Mouse (Mus musculus) lung, postnatal 25 days (tissue): ENCODE measurements around the gene Gdpgp1.

ENCODE experiments used
- DNase-seq: peaks from one replicate; pipeline ENCODE4 v3.0.0; 2022; ENCODE audit warnings: low spot score

The Gdpgp1 gene

DNA sequence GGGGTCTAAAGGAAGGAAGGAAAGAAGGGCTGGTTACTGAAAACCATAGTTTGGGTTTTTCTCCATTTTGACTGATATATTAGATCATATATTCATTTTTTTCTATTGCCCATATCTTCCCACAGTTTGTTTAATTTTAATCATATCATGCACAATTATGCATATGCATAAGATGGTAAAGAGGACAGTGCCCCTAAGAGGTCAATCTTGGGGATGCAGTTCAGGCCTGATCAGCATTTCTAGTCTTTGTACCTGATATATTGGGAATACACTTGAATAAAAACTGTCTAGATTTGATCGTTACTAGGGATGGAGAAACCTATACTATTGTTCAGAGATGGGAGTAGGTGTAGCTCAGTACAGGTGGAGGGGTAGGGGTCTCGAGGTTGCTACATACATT is 48.3 kb downstream of the Gdpgp1 start:
- no peak for DNase-seq

- DNase-seq: no peak
Observed at GRCm38 (mm10) chr7:80281646-80282045, 49.0 kb downstream of the Gdpgp1 start.

DNA sequence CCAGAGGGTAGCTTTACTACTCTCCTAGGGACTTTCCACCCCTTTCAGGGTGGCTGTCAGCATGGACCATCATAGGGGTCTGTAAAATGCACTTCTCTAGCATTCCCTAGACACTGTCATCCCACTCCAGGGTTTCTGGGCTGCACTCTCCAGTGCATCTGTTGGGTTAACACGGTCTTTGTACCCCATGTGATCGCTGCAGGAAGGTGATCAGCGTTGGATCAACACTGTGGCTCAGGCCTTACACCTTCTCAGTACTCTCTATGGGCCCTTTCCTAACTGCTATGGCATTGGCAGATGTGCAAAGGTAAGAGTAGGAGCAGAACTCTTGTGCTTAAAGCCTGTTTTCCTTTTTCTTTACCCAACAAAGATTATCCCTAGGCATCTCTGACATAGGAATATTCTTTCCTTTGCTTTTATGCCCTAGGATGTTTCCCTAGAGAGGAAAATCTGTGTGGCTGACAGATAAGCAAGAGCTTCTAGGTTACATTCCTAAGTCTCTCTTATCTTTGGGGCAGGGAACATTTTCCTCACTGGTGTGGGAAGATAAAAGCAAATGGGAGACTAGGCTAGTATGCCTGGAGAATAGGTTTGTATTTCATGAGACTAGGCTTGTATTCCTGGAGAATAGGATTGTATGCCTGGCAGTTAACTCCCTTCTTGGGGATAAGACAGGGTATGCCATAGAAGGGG is 50.7 kb downstream of the Gdpgp1 start:
- no peak for DNase-seq

DNA sequence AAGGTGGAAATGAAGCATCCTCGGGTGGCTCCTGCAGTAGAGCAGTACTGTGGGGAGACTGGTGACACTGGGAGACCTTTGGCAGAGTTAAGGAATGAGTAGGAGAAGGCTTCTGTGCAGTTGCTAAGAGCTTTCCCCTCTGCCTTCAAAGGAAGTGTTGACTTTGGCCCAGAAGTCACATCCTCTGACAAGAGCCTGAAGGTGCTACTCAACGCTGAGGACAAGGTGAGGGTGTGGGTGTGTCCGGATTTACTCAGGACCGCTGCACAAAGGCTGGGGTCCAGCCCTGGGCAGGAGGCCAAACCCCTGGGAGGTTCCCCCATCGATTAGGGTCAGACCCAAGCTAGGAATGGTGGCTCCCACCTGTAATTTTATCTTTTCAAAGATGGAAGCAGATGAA is 51.7 kb downstream of the Gdpgp1 start:
- peak; percentile 66 for DNase-seq

DNA sequence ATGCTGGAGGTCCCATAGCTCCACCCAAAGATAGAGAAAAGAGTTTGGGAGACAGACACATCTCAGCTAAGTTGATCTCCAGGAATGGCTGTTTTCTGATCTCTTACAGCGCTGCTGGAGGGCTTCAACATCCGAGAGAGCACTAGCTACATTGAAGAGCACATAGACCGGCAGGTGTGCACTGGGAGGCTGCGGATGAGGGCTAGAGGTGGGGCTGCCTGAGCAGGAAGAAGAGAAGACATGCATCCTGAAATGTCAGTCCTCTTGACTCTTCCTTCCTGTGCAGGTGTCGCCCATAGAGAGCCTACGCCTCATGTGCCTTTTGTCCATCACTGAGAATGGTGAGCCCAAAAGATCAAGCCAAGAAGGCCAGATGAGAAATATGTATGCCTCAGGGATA is 53.1 kb downstream of the Gdpgp1 start:
- no peak for DNase-seq

GRCm38 (mm10) chr7:80287736-80288135 is 55.1 kb downstream of the Gdpgp1 start:
- DNase-seq: no peak
